24 mouse cellular contexts compared by ENCODE assay signal in the genomic region with DNA sequence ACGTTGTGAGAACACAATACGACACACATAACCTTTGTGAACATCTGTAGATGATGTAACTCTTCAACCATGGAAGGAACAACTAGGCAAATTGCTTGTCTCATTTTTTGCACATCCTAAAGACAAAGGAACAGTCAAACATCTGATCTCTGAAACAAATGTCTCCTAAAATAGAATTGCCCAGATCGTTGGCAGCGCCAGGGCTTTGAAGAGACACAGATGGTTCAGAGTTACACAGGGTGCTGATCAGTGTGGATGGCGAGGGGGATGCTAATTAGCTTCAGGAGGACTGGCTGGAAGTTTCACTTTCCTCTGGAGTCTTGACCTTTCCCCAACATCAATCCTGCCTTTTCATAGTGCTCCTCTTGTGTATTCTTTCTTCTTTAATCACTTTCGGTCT.
DNase-seq lines count a peak whose midpoint lies in the region.
"Had no signal": no experiment of that assay in that cellular context is flagged by ENCODE, and none has a peak within 500 bp of the region (broad histone marks: within the 10 kb centered on the region; RNA-seq: fewer than 3 reads in every experiment).

No protein-coding gene starts in this region.

- H3K9me3 ChIP-seq in forebrain, embryonic 10.5 days: no peaks in the 10 kb centered on the region
- H3K9me3 ChIP-seq: embryonic facial prominence, embryonic 13.5 days; hindbrain, embryonic 13.5 days; liver, embryonic 12.5 days; midbrain, embryonic 12.5 days; neural tube, embryonic 13.5 days had no signal

- H3K36me3 ChIP-seq in forebrain, embryonic 10.5 days (replicated peaks): no peaks in the 10 kb centered on the region
- H3K36me3 ChIP-seq: embryonic facial prominence, embryonic 13.5 days; hindbrain, embryonic 13.5 days; liver, embryonic 12.5 days; midbrain, embryonic 12.5 days; neural tube, embryonic 13.5 days had no signal

- peak; percentile 73 for DNase-seq in layer of hippocampus, adult 11-12 months (ENCODE audit: low spot score)
- no peak for DNase-seq in layer of hippocampus, postnatal 25 days (ENCODE audit: extremely low spot score in 1 of 2, low spot score in 1 of 2)
- peak; percentile 62 to 85 for DNase-seq in layer of hippocampus, adult 18-20 months (ENCODE audit: low spot score in 2 of 2)
- DNase-seq in layer of hippocampus, adult 8-10 months (ENCODE audit: low spot score in 2 of 2): peak; percentile 64 to 67
- peak; percentile 39 to 40 for DNase-seq in layer of hippocampus, postnatal 36 days
- DNase-seq in forebrain, embryonic 10.5 days (ENCODE audit: extremely low spot score, low spot score): no peak
- no peak for DNase-seq in MN1 (ENCODE audit: low spot score)
- DNase-seq: adrenal gland, adult 8-10 months; B cell, adult 2 months; cerebellum, adult 11-12 months; cerebellum, adult 9-11 months; gastrocnemius, postnatal 10 days; heart, postnatal 4 days; kidney, adult 8-10 months; kidney, postnatal 14 days; left cerebral cortex, postnatal 4 days; liver, postnatal 0 days; lung, postnatal 4 days had no signal

- H3K27me3 ChIP-seq in forebrain, embryonic 10.5 days (ENCODE audit: poor library complexity, severe bottlenecking): no peaks in the 10 kb centered on the region
- H3K27me3 ChIP-seq: embryonic facial prominence, embryonic 13.5 days; hindbrain, embryonic 13.5 days; liver, embryonic 12.5 days; megakaryocyte, embryonic 14.5 days; midbrain, embryonic 12.5 days; neural tube, embryonic 13.5 days had no signal

- H3K4me1 ChIP-seq in forebrain, embryonic 10.5 days: no peaks in the 10 kb centered on the region
- H3K4me1 ChIP-seq: embryonic facial prominence, embryonic 13.5 days; hindbrain, embryonic 13.5 days; liver, embryonic 12.5 days; megakaryocyte, embryonic 14.5 days; midbrain, embryonic 12.5 days; neural tube, embryonic 13.5 days had no signal

- H3K4me3 ChIP-seq in forebrain, embryonic 10.5 days: no peak overlapping the region
- H3K4me3 ChIP-seq: embryonic facial prominence, embryonic 13.5 days; hindbrain, embryonic 13.5 days; liver, embryonic 12.5 days; megakaryocyte, embryonic 14.5 days; midbrain, embryonic 12.5 days; neural tube, embryonic 13.5 days had no signal

- no peak overlapping the region for H3K27ac ChIP-seq in forebrain, embryonic 10.5 days
- H3K27ac ChIP-seq: embryonic facial prominence, embryonic 13.5 days; hindbrain, embryonic 13.5 days; liver, embryonic 12.5 days; midbrain, embryonic 12.5 days; neural tube, embryonic 13.5 days had no signal

- WGBS in forebrain, embryonic 10.5 days: 84% methylated on average over 6 of the region's 6 CpGs

Comparison
In these comparisons a context has a peak if more than half of its experiments do, and no peak if none do; other contexts are left out.
1. DNase-seq: peak in layer of hippocampus, adult 11-12 months (single experiment), layer of hippocampus, adult 18-20 months (2 of 2), layer of hippocampus, adult 8-10 months (2 of 2) and layer of hippocampus, postnatal 36 days (2 of 2); none in layer of hippocampus, postnatal 25 days (0 of 2), forebrain, embryonic 10.5 days (single experiment) and MN1 (single experiment).